Mouse (Mus musculus): ENCODE data around the gene Dnal1.

DNA sequence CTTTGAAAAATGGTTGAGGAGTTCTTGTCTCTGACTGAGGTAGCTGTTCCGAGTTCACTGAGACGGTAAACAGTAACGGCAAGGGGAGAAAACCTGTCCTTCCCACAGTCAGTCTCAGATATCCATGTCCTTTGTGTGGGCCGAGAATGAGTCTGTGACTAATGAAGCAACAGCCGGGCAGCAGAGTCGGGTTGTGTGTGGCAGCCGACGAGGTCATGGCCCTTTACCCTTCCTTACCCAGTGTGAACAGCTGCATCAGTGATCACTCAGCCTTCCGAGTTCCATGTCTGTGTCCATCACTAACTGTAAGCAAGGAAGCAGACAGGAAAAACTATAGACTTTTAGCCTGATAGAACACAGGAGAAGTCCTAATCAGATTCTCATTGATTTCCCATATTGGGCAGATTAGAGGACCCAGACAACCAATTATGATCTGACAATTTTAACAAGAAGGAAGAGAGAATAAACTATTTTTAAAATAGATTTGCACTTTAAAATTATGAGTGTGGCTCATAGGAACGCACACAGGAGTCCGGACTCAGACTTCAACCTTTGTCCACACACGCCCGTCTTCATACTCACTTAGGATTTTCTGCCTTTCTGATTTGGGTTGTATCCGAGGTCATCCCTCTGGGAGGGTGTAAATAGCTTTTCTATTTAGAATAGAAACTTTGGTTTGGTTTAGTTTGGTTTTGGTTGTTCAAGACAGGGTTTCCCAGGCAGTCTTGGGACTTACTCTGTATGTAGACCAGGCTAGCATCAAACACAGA lies 28.3 kb downstream of the Dnal1 start:
- TF ChIP-seq CTCF (IDR thresholded peaks at IDR 0.05; ENCODE audit: low read depth, low read length) (no peak), POLR2AphosphoS5 (IDR thresholded peaks at IDR 0.05; ENCODE audit: insufficient replicate concordance, low read depth, low read length) (no peak), GATA1 (IDR thresholded peaks at IDR 0.05; ENCODE audit: borderline replicate concordance, low read length) (no peak), TAL1 (conservative IDR thresholded peaks at IDR 0.05; ENCODE audit: low read depth, low read length) (no peak)

Data from G1E (cell line).